Mouse (Mus musculus): Measurements from ENCODE around the gene Synj2.

DNA sequence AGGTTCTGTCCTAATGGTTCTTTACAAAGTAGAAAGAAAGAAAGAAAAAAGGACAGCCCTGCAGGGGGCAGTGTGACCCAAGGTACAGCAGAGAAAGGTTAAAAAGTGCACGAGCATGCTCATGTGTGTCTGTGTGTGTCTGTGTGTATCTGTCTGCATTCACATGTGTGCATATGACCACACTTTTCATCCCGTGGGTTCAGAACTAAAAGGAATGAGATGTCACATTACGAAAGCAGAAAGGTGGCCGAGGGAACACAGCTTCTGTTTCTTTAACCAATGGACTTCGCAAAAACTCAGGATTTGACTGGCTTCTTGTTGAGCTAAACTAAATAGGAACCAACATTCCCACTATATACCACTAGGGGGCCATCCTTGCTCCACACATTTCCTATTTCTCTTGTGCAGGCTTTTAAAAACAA, 113.9 kb downstream of the Synj2 start:
- TF ChIP-seq UBTF (IDR thresholded peaks at IDR 0.05; ENCODE audit: borderline replicate concordance, insufficient read depth, low read depth, low read length) = no peak
- TF ChIP-seq KAT2A (conservative IDR thresholded peaks at IDR 0.05; ENCODE audit: low read depth, low read length) = no peak
